Mouse (Mus musculus) erythroblast, embryonic 14.5 days (primary cell): ENCODE measurements around the gene Hoxa5.

ENCODE experiments used
- GATA1 ChIP-seq: IDR thresholded peaks from 2 replicates; pipeline ENCODE4 v1.6.1; 2012; ENCODE audit warnings: low read length, inconsistent platforms, mixed read lengths
- TAL1 ChIP-seq: IDR thresholded peaks from 3 replicates; pipeline ENCODE4 v1.6.1; 2012; ENCODE audit warnings: low read length, inconsistent platforms, mixed read lengths

DNA sequence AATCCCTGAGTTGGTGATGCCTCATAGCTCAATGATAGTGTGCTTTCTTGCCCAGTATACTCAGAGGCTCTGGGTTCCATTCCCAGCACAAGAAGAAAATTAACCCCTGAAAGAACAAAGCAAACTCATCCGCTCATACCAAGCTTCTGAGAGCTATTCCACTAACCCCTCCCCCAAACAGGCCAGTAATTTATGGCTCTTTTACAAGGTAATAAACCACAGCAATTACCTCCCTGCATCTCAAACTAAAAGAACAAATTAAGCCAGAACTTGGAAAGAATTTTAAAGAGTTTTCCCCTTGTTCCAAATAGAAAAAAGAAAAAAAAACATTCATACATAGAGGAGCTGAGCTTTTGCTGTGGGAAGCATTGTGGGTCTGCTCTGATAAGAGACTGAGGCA is 21.6 kb downstream of the Hoxa5 start:
- TF ChIP-seq GATA1 (no peak), TAL1 (no peak)
